Mouse (Mus musculus): ENCODE results near the gene Trak1.

DNA sequence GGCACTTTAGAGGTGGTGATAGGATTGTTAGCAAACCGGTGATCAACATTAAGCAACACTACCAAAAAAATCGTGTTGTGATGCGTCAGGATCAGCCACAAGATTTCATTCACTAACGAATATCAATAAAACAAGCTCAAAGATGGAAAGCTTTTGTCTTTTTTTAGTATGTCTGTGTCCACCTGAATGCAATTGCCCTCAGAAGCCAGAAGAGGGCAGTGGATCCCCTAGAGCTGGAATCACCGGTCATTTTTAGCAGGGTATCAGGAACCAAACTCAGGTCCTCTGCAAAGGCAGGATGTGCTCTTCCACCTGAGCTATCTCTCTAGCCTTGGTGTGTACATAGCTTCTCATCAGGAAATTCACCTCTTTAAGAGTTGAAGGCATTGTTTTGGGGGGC lies 177.5 kb downstream of the Trak1 start:
- TF ChIP-seq POLR2A (IDR thresholded peaks at IDR 0.05; ENCODE audit: borderline replicate concordance, low read depth, low read length) (no peak), CTCF (IDR thresholded peaks at IDR 0.05; ENCODE audit: low read depth, low read length) (no peak)
